Mouse (Mus musculus) limb, embryonic 10.5 days (tissue): ENCODE data around the gene Hsd17b11. TPM values are rescaled to one million over a fixed set of nuclear protein-coding genes. Genes with fewer than 3 reads are reported as not detected.

Experiments used
- DNase-seq: peaks from one replicate; pipeline ENCODE4 v3.0.0-alpha.2; 2017; ENCODE audit warnings: low spot score
- H3K27ac ChIP-seq: fragments of 300-500 bp; sonication (generic); 2 replicates; pipeline ENCODE4 v1.5.1; 2016; ENCODE audit warnings: mild to moderate bottlenecking
- H3K27me3 ChIP-seq: fragments of 300-500 bp; sonication (generic); 2 replicates; pipeline ENCODE4 v1.6.1; 2016; ENCODE audit warnings: low read depth, mild to moderate bottlenecking; ENCODE audit not compliant: poor library complexity, severe bottlenecking
- H3K36me3 ChIP-seq: fragments of 300-500 bp; sonication (generic); 2 replicates; pipeline ENCODE4 v1.6.1; 2016; ENCODE audit warnings: mild to moderate bottlenecking, moderate library complexity
- H3K4me1 ChIP-seq: fragments of 300-500 bp; sonication (generic); 2 replicates; pipeline ENCODE4 v1.6.1; 2016
- H3K4me3 ChIP-seq: fragments of 300-500 bp; sonication (generic); 2 replicates; pipeline ENCODE4 v1.5.1; 2016; ENCODE audit warnings: mild to moderate bottlenecking, moderate library complexity
- H3K9me3 ChIP-seq: fragments of 300-500 bp; sonication (generic); replicated peaks from 2 replicates; pipeline ENCODE4 v1.6.1; 2016; ENCODE audit warnings: mild to moderate bottlenecking
- WGBS: fragments of 180-500 bp; shearing (Covaris S2); methylation state at CpG from one replicate; pipeline ENCODE4 v1.1.7; 2016; 5-methylcytosine and 5-hydroxymethylcytosine counted together
- polyA plus RNA-seq: library from polyadenylated mRNA; unstranded; fragments of >200 nt; fragmentation: Nextera tagmentation; extraction: Ambion mirVana; gene quantifications from 2 replicates; pipeline ENCODE4 v1.2.1, GENCODE M21; 2016

Gene Hsd17b11
- polyA plus RNA-seq, 1 experiment from 2014 or later, result 2.4 TPM

GRCm38 (mm10) chr5:104048139-104048538 lies 26.4 kb upstream of the Hsd17b11 start:
- Histone ChIP-seq H3K9me3 (no peaks in the 10 kb centered on the region), H3K27me3 (no peaks in the 10 kb centered on the region), H3K27ac (no peak overlapping the region), H3K4me1 (peaks cover 17% of the 10 kb centered on the region), H3K4me3 (peak overlapping the region; percentile 85), H3K36me3 (peaks cover 31% of the 10 kb centered on the region)
- DNase-seq, result no peak
- WGBS, result 50% methylated on average over 4 of the region's 4 CpGs

- Histone ChIP-seq H3K27ac (peak overlapping the region; percentile 96), H3K9me3 (no peaks in the 10 kb centered on the region), H3K4me1 (peaks cover 17% of the 10 kb centered on the region), H3K36me3 (peaks cover 25% of the 10 kb centered on the region), H3K27me3 (no peaks in the 10 kb centered on the region), H3K4me3 (peak overlapping the region; percentile 85)
- peak; percentile 44 for DNase-seq
- 7% methylated on average over 19 of the region's 19 CpGs for WGBS
These were observed 25.7 kb upstream of the Hsd17b11 start for GRCm38 (mm10) chr5:104047200-104048105.

- Histone ChIP-seq H3K27ac (peak within 1 kb of the TSS; percentile 96), H3K4me1 (peaks cover 17% of the 10 kb centered on the region), H3K4me3 (peak within 1 kb of the TSS; percentile 85), H3K36me3 (peaks cover 15% of the 10 kb centered on the region), H3K27me3 (no peaks in the 10 kb centered on the region), H3K9me3 (no peaks in the 10 kb centered on the region)
- peak; percentile 99 for DNase-seq
- 5% methylated on average over 90 of the region's 90 CpGs for WGBS
These were observed 24.8 kb upstream of the Hsd17b11 start, which contains the start of gene Nudt9 for GRCm38 (mm10) chr5:104046256-104047199. Gene Nudt9, plus strand, starts transcription at chr5:104046306.

- no peaks in the 10 kb centered on the region for H3K36me3 ChIP-seq
- peaks cover 17% of the 10 kb centered on the region for H3K4me1 ChIP-seq
- no peak overlapping the region for H3K4me3 ChIP-seq
- DNase-seq, result no peak
- no peaks in the 10 kb centered on the region for H3K9me3 ChIP-seq
- WGBS, result 60% methylated on average over 2 of the region's 2 CpGs
- H3K27me3 ChIP-seq, result no peaks in the 10 kb centered on the region
- H3K27ac ChIP-seq, result no peak overlapping the region
These were observed 22.0 kb upstream of the Hsd17b11 start for GRCm38 (mm10) chr5:104043704-104044103.

- 84% methylated on average over 2 of the region's 2 CpGs for WGBS
- Histone ChIP-seq H3K27me3 (no peaks in the 10 kb centered on the region), H3K36me3 (no peaks in the 10 kb centered on the region), H3K4me3 (no peak overlapping the region), H3K9me3 (no peaks in the 10 kb centered on the region), H3K4me1 (peaks cover 12% of the 10 kb centered on the region), H3K27ac (no peak overlapping the region)
- DNase-seq, result no peak
These were observed 21.2 kb upstream of the Hsd17b11 start for GRCm38 (mm10) chr5:104042906-104043305.

- Histone ChIP-seq H3K4me1 (no peaks in the 10 kb centered on the region), H3K27me3 (no peaks in the 10 kb centered on the region), H3K36me3 (no peaks in the 10 kb centered on the region), H3K27ac (no peak overlapping the region), H3K9me3 (no peaks in the 10 kb centered on the region), H3K4me3 (no peak overlapping the region)
- peak; percentile 44 for DNase-seq
- WGBS, result 75% methylated on average over 6 of the region's 6 CpGs
These were observed 17.6 kb upstream of the Hsd17b11 start for GRCm38 (mm10) chr5:104039154-104039932.

- no peak for DNase-seq
- H3K4me1 ChIP-seq, result no peaks in the 10 kb centered on the region
- no peaks in the 10 kb centered on the region for H3K27me3 ChIP-seq
- no peaks in the 10 kb centered on the region for H3K36me3 ChIP-seq
- H3K27ac ChIP-seq, result no peak overlapping the region
- 95% methylated on average over 1 of the region's 1 CpGs for WGBS
- H3K9me3 ChIP-seq, result no peaks in the 10 kb centered on the region
- H3K4me3 ChIP-seq, result no peak overlapping the region
These were observed 15.0 kb upstream of the Hsd17b11 start for GRCm38 (mm10) chr5:104036686-104037085.

- Histone ChIP-seq H3K27ac (no peak overlapping the region), H3K4me3 (no peak overlapping the region), H3K4me1 (no peaks in the 10 kb centered on the region), H3K9me3 (no peaks in the 10 kb centered on the region), H3K27me3 (no peaks in the 10 kb centered on the region), H3K36me3 (no peaks in the 10 kb centered on the region)
- DNase-seq, result no peak
- WGBS, result 67% methylated on average over 1 of the region's 1 CpGs
These were observed 14.1 kb upstream of the Hsd17b11 start for GRCm38 (mm10) chr5:104035824-104036223.

- Histone ChIP-seq H3K27me3 (no peaks in the 10 kb centered on the region), H3K9me3 (no peaks in the 10 kb centered on the region), H3K36me3 (no peaks in the 10 kb centered on the region), H3K27ac (no peak overlapping the region), H3K4me1 (no peaks in the 10 kb centered on the region), H3K4me3 (no peak overlapping the region)
- DNase-seq, result no peak
These were observed 13.3 kb upstream of the Hsd17b11 start for GRCm38 (mm10) chr5:104035066-104035465.

GRCm38 (mm10) chr5:104032434-104033097 lies 10.8 kb upstream of the Hsd17b11 start:
- Histone ChIP-seq H3K27ac (no peak overlapping the region), H3K36me3 (no peaks in the 10 kb centered on the region), H3K4me1 (no peaks in the 10 kb centered on the region), H3K9me3 (no peaks in the 10 kb centered on the region), H3K27me3 (no peaks in the 10 kb centered on the region), H3K4me3 (no peak overlapping the region)
- no peak for DNase-seq
- whole genome bisulfite sequencing, result 95% methylated on average over 2 of the region's 2 CpGs

- no peak overlapping the region for H3K4me3 ChIP-seq
- no peak for DNase-seq
- H3K9me3 ChIP-seq, result no peaks in the 10 kb centered on the region
- no peaks in the 10 kb centered on the region for H3K36me3 ChIP-seq
- H3K27ac ChIP-seq, result no peak overlapping the region
- peaks cover 14% of the 10 kb centered on the region for H3K27me3 ChIP-seq
- H3K4me1 ChIP-seq, result peaks cover 17% of the 10 kb centered on the region
- 39% methylated on average over 17 of the region's 17 CpGs for WGBS
These were observed 3.6 kb upstream of the Hsd17b11 start for GRCm38 (mm10) chr5:104025245-104025854.
